Mouse (Mus musculus): ENCODE results near the gene Ppp1r27. TPM values are rescaled to one million over a fixed set of nuclear protein-coding genes. Genes with fewer than 3 reads are reported as not detected.
A peak's percentile ranks its signal among the peaks of the same experiment; 100 is the strongest.
"Not testable (repeated sequence)": the region's sequence is repeated elsewhere in the genome, so short reads cannot be mapped to it uniquely, and the experiment has no call there.

Ppp1r27 gene
- polyA plus RNA-seq, 1 experiment from 2014 or later, result not detected

- WGBS (ENCODE audit: insufficient replicate concordance), result 59% methylated on average over 9 of the region's 9 CpGs
- Histone ChIP-seq H3K27me3 (replicated peaks) (no peaks in the 10 kb centered on the region), H3K27ac (peak overlapping the region; percentile 78), H3K9ac (no peak overlapping the region; the same call in 1 of the 2 replicates), H3K4me1 (peaks cover 38% of the 10 kb centered on the region), H3K4me3 (no peak overlapping the region), H3K36me3 (no peaks in the 10 kb centered on the region), H3K4me2 (peak overlapping the region; percentile 29), H3K9me3 (replicated peaks) (no peaks in the 10 kb centered on the region)
- peak; percentile 36 for ATAC-seq
Measured at GRCm38 (mm10) chr11:120520498-120520897, 30.4 kb downstream of the Ppp1r27 start.

GRCm38 (mm10) chr11:120519738-120520137 lies 31.2 kb downstream of the Ppp1r27 start:
- Histone ChIP-seq H3K4me2 (peak overlapping the region; percentile 13; the same call in 1 of the 2 replicates), H3K4me1 (peaks cover 38% of the 10 kb centered on the region), H3K9me3 (replicated peaks) (no peaks in the 10 kb centered on the region), H3K4me3 (no peak overlapping the region), H3K27ac (peak overlapping the region; percentile 78; the same call in 1 of the 2 replicates), H3K9ac (no peak overlapping the region), H3K36me3 (no peaks in the 10 kb centered on the region), H3K27me3 (replicated peaks) (no peaks in the 10 kb centered on the region)
- 33% methylated on average over 9 of the region's 9 CpGs for WGBS (ENCODE audit: insufficient replicate concordance)
- no peak for ATAC-seq

GRCm38 (mm10) chr11:120518558-120518957 lies 32.4 kb downstream of the Ppp1r27 start:
- Histone ChIP-seq H3K4me2 (no peak overlapping the region), H3K9me3 (replicated peaks) (no peaks in the 10 kb centered on the region), H3K4me3 (no peak overlapping the region), H3K27ac (no peak overlapping the region; the same call in 1 of the 2 replicates), H3K4me1 (peaks cover 38% of the 10 kb centered on the region), H3K9ac (no peak overlapping the region), H3K36me3 (no peaks in the 10 kb centered on the region), H3K27me3 (replicated peaks) (0 out of 2 replicates have a peak, but pooled peaks cover 4% of the 10 kb centered on the region)
- WGBS (ENCODE audit: insufficient replicate concordance), result 63% methylated on average over 6 of the region's 6 CpGs
- ATAC-seq, result peak; percentile 25; the same call in 1 of the 2 replicates

GRCm38 (mm10) chr11:120518027-120518426 lies 32.9 kb downstream of the Ppp1r27 start:
- H3K4me2 ChIP-seq, result no peak overlapping the region
- no peak overlapping the region for H3K9ac ChIP-seq
- H3K27me3 ChIP-seq (replicated peaks), result 0 out of 2 replicates have a peak, but pooled peaks cover 4% of the 10 kb centered on the region
- H3K4me1 ChIP-seq, result peaks cover 38% of the 10 kb centered on the region
- no peak overlapping the region for H3K4me3 ChIP-seq
- H3K9me3 ChIP-seq (replicated peaks), result no peaks in the 10 kb centered on the region
- no peaks in the 10 kb centered on the region for H3K36me3 ChIP-seq
- no peak for ATAC-seq
- WGBS (ENCODE audit: insufficient replicate concordance), result 35% methylated on average over 6 of the region's 6 CpGs
- peak overlapping the region; percentile 11; the same call in 1 of the 2 replicates for H3K27ac ChIP-seq

- no peaks in the 10 kb centered on the region for H3K9me3 ChIP-seq (replicated peaks)
- H3K9ac ChIP-seq, result no peak overlapping the region
- no peak for ATAC-seq
- H3K4me1 ChIP-seq, result peaks cover 38% of the 10 kb centered on the region
- H3K4me3 ChIP-seq, result no peak overlapping the region
- no peak overlapping the region for H3K27ac ChIP-seq
- 0 out of 2 replicates have a peak, but pooled peaks cover 4% of the 10 kb centered on the region for H3K27me3 ChIP-seq (replicated peaks)
- no peak overlapping the region for H3K4me2 ChIP-seq
- 57% methylated on average over 4 of the region's 4 CpGs for WGBS (ENCODE audit: insufficient replicate concordance)
- H3K36me3 ChIP-seq, result no peaks in the 10 kb centered on the region
Measured at GRCm38 (mm10) chr11:120517147-120517546, 33.8 kb downstream of the Ppp1r27 start.

GRCm38 (mm10) chr11:120515611-120516010 lies 35.3 kb downstream of the Ppp1r27 start:
- no peaks in the 10 kb centered on the region for H3K36me3 ChIP-seq
- no peak overlapping the region for H3K27ac ChIP-seq
- H3K9ac ChIP-seq, result no peak overlapping the region
- 0 out of 2 replicates have a peak, but pooled peaks cover 4% of the 10 kb centered on the region for H3K27me3 ChIP-seq (replicated peaks)
- 21% methylated on average over 17 of the region's 17 CpGs for WGBS (ENCODE audit: insufficient replicate concordance)
- no peak overlapping the region for H3K4me2 ChIP-seq
- ATAC-seq, result peak; percentile 35; the same call in 1 of the 2 replicates
- no peak overlapping the region for H3K4me3 ChIP-seq
- H3K4me1 ChIP-seq, result peaks cover 43% of the 10 kb centered on the region
- no peaks in the 10 kb centered on the region for H3K9me3 ChIP-seq (replicated peaks)

- H3K4me1 ChIP-seq, result peaks cover 43% of the 10 kb centered on the region
- not testable (repeated sequence) for ATAC-seq; H3K27ac ChIP-seq; H3K9ac ChIP-seq; H3K4me3 ChIP-seq; H3K4me2 ChIP-seq; H3K36me3 ChIP-seq; H3K9me3 ChIP-seq (replicated peaks); H3K27me3 ChIP-seq (replicated peaks)
- WGBS (ENCODE audit: insufficient replicate concordance), result 83% methylated on average over 2 of the region's 2 CpGs
Measured at GRCm38 (mm10) chr11:120514262-120514661, 36.7 kb downstream of the Ppp1r27 start.

GRCm38 (mm10) chr11:120512790-120513453 lies 38.0 kb downstream of the Ppp1r27 start:
- WGBS (ENCODE audit: insufficient replicate concordance), result 55% methylated on average over 6 of the region's 6 CpGs

GRCm38 (mm10) chr11:120510375-120511030 lies 40.4 kb downstream of the Ppp1r27 start:
- H3K4me1 ChIP-seq, result peaks cover 47% of the 10 kb centered on the region
- H3K27ac ChIP-seq, result peak overlapping the region; percentile 84
- ATAC-seq, result peak; percentile 81
- no peaks in the 10 kb centered on the region for H3K9me3 ChIP-seq (replicated peaks)
- peak overlapping the region; percentile 51 for H3K4me3 ChIP-seq
- peak overlapping the region; percentile 74 for H3K4me2 ChIP-seq
- WGBS (ENCODE audit: insufficient replicate concordance), result 2% methylated on average over 16 of the region's 16 CpGs
- H3K36me3 ChIP-seq, result no peaks in the 10 kb centered on the region
- H3K9ac ChIP-seq, result peak overlapping the region; percentile 70
- H3K27me3 ChIP-seq (replicated peaks), result 0 out of 2 replicates have a peak, but pooled peaks cover 4% of the 10 kb centered on the region

More at GRCm38 (mm10) chr11:120512790-120513453, 38.0 kb downstream of the Ppp1r27 start:
- Histone ChIP-seq H3K4me1 (peaks cover 36% of the 10 kb centered on the region), H3K4me2 (no peak overlapping the region), H3K9me3 (replicated peaks) (no peaks in the 10 kb centered on the region), H3K9ac (no peak overlapping the region), H3K27me3 (replicated peaks) (0 out of 2 replicates have a peak, but pooled peaks cover 4% of the 10 kb centered on the region), H3K4me3 (no peak overlapping the region), H3K27ac (no peak overlapping the region), H3K36me3 (no peaks in the 10 kb centered on the region)
- no peak for ATAC-seq

GRCm38 (mm10) chr11:120509940-120510339 lies 41.0 kb downstream of the Ppp1r27 start:
- H3K9ac ChIP-seq, result peak overlapping the region; percentile 70

GRCm38 (mm10) chr11:120508290-120508870 lies 42.6 kb downstream of the Ppp1r27 start:
- H3K4me1 ChIP-seq, result peaks cover 47% of the 10 kb centered on the region
- no peaks in the 10 kb centered on the region for H3K27me3 ChIP-seq (replicated peaks)
- H3K9me3 ChIP-seq (replicated peaks), result no peaks in the 10 kb centered on the region
- no peak overlapping the region for H3K27ac ChIP-seq
- no peaks in the 10 kb centered on the region for H3K36me3 ChIP-seq
- H3K9ac ChIP-seq, result no peak overlapping the region
- WGBS (ENCODE audit: insufficient replicate concordance), result 71% methylated on average over 9 of the region's 9 CpGs
- no peak overlapping the region for H3K4me3 ChIP-seq
- no peak for ATAC-seq
- no peak overlapping the region for H3K4me2 ChIP-seq

More at GRCm38 (mm10) chr11:120509940-120510339, 41.0 kb downstream of the Ppp1r27 start:
- peak overlapping the region; percentile 84 for H3K27ac ChIP-seq
- no peaks in the 10 kb centered on the region for H3K9me3 ChIP-seq (replicated peaks)
- peak; percentile 50; the same call in 1 of the 2 replicates for ATAC-seq
- peaks cover 47% of the 10 kb centered on the region for H3K4me1 ChIP-seq
- no peaks in the 10 kb centered on the region for H3K36me3 ChIP-seq
- H3K27me3 ChIP-seq (replicated peaks), result 0 out of 2 replicates have a peak, but pooled peaks cover 4% of the 10 kb centered on the region
- peak overlapping the region; percentile 74 for H3K4me2 ChIP-seq
- WGBS (ENCODE audit: insufficient replicate concordance), result 18% methylated on average over 4 of the region's 4 CpGs
- peak overlapping the region; percentile 51; the same call in 1 of the 2 replicates for H3K4me3 ChIP-seq

All from liver, embryonic 12.5 days (tissue).